17 mouse cellular contexts compared by ENCODE assay signal in genomic region chr6:17316294-17317166, GRCm38 (mm10). TPM values are rescaled to one million over a fixed set of nuclear protein-coding genes. Genes with fewer than 3 reads are reported as not detected.
DNase-seq lines count a peak whose midpoint lies in the region; ATAC-seq lines count a peak whose summit lies in the region.
"Had no signal": no experiment of that assay in that cellular context is flagged by ENCODE, and none has a peak within 500 bp of the region (broad histone marks: within the 10 kb centered on the region; RNA-seq: fewer than 3 reads in every experiment).

No protein-coding gene starts in this region.

- 63% methylated on average over 15 of the region's 15 CpGs for WGBS in kidney, embryonic 15.5 days
- WGBS in limb, embryonic 10.5 days: 76% methylated on average over 15 of the region's 15 CpGs

- DNase-seq in frontal cortex, postnatal 14 days (ENCODE audit: low spot score in 2 of 2): no peak
- DNase-seq in kidney, adult 18-20 months: no peak
- no peak for DNase-seq in limb, embryonic 10.5 days (ENCODE audit: low spot score)
- no peak for DNase-seq in left cerebral cortex, adult 11 months (ENCODE audit: low spot score)
- DNase-seq in cerebellum, adult 18-20 months: no peak
- DNase-seq: B cell, adult 2 months; cerebellum, adult 9-11 months; liver, embryonic 13.5 days; thymus, postnatal 25 days had no signal

- H3K9me3 ChIP-seq in kidney, embryonic 15.5 days (replicated peaks): no peaks in the 10 kb centered on the region
- no peaks in the 10 kb centered on the region for H3K9me3 ChIP-seq in limb, embryonic 10.5 days (replicated peaks)
- H3K9me3 ChIP-seq: G1E; liver, embryonic 13.5 days; neural tube, embryonic 12.5 days had no signal

- H3K4me2 ChIP-seq in kidney, embryonic 15.5 days: no peak overlapping the region
- H3K4me2 ChIP-seq: liver, embryonic 13.5 days; neural tube, embryonic 12.5 days had no signal

- H3K27ac ChIP-seq in kidney, embryonic 15.5 days: peak overlapping the region; percentile 71
- H3K27ac ChIP-seq in brown adipose tissue, adult 24 weeks (replicated peaks; ENCODE audit: low read depth, low read length): peak overlapping the region; percentile 95
- H3K27ac ChIP-seq in limb, embryonic 10.5 days: 0 out of 2 replicates have a peak overlapping the region, but pooled peaks have one; percentile 21
- H3K27ac ChIP-seq: left cerebral cortex, adult 2 months; liver, embryonic 13.5 days; neural tube, embryonic 12.5 days had no signal

- H3K4me3 ChIP-seq in kidney, embryonic 15.5 days (replicated peaks): no peak overlapping the region
- peak overlapping the region; percentile 23 for H3K4me3 ChIP-seq in brown adipose tissue, adult 24 weeks (ENCODE audit: insufficient read depth, low read depth, low read length)
- no peak overlapping the region for H3K4me3 ChIP-seq in limb, embryonic 10.5 days
- H3K4me3 ChIP-seq: left cerebral cortex, adult 2 months; liver, embryonic 13.5 days; neural tube, embryonic 12.5 days had no signal

- no peaks in the 10 kb centered on the region for H3K36me3 ChIP-seq in kidney, embryonic 15.5 days
- no peaks in the 10 kb centered on the region for H3K36me3 ChIP-seq in limb, embryonic 10.5 days
- H3K36me3 ChIP-seq: G1E; liver, embryonic 13.5 days; neural tube, embryonic 12.5 days had no signal

- H3K27me3 ChIP-seq in kidney, embryonic 15.5 days: no peaks in the 10 kb centered on the region
- no peaks in the 10 kb centered on the region for H3K27me3 ChIP-seq in limb, embryonic 10.5 days (ENCODE audit: low read depth, poor library complexity, severe bottlenecking)
- H3K27me3 ChIP-seq: liver, embryonic 13.5 days; neural tube, embryonic 12.5 days had no signal

- no peak overlapping the region for H3K9ac ChIP-seq in kidney, embryonic 15.5 days
- H3K9ac ChIP-seq: liver, embryonic 13.5 days; neural tube, embryonic 12.5 days had no signal

- peak; percentile 85 for ATAC-seq in frontal cortex, adult (ENCODE audit: low TSS enrichment)
- ATAC-seq in kidney, embryonic 15.5 days (replicated peaks; ENCODE audit: low FRiP score): peak; percentile 56
- ATAC-seq: activated CD4-positive, CD25-positive, alpha-beta regulatory T cell, adult 4 months; hindbrain, embryonic 16.5 days had no signal

- H3K4me1 ChIP-seq in kidney, embryonic 15.5 days: peaks cover 21% of the 10 kb centered on the region
- peaks cover 32% of the 10 kb centered on the region for H3K4me1 ChIP-seq in brown adipose tissue, adult 24 weeks (ENCODE audit: control insufficient read depth, insufficient read depth, insufficient read length, low read length)
- peaks cover 5% of the 10 kb centered on the region for H3K4me1 ChIP-seq in limb, embryonic 10.5 days
- H3K4me1 ChIP-seq: liver, embryonic 13.5 days; neural tube, embryonic 12.5 days had no signal

RNA-seq across cellular contexts. Expression of gene Cav1, which starts 10.4 kb away (rescaled TPM):
- polyA plus RNA-seq in kidney, embryonic 15.5 days (2015; fragmentation: Nextera tagmentation; extraction: Ambion mirVana): 77.9 and 98.7 TPM in 2 replicates
- polyA plus RNA-seq in brown adipose tissue, adult 24 weeks (2012; ENCODE audit: insufficient read depth, insufficient read length, missing spikeins): 735 and 867 TPM in 2 replicates
- 15.3 and 22.4 TPM in 2 replicates for polyA plus RNA-seq in limb, embryonic 10.5 days (2016; fragmentation: Nextera tagmentation; extraction: Ambion mirVana)
- polyA plus RNA-seq: activated CD4-positive, CD25-positive, alpha-beta regulatory T cell, adult 4 months; G1E had no signal

RNA-seq across cellular contexts. Expression of gene Cav2, which starts 35.5 kb away (rescaled TPM):
- 32.2 and 32.3 TPM in 2 replicates for polyA plus RNA-seq in kidney, embryonic 15.5 days (2015; fragmentation: Nextera tagmentation; extraction: Ambion mirVana)
- polyA plus RNA-seq in brown adipose tissue, adult 24 weeks (2012; ENCODE audit: insufficient read depth, insufficient read length, missing spikeins): 223 and 244 TPM in 2 replicates
- 4.9 and 7.5 TPM in 2 replicates for polyA plus RNA-seq in limb, embryonic 10.5 days (2016; fragmentation: Nextera tagmentation; extraction: Ambion mirVana)
- polyA plus RNA-seq: G1E had no signal

Comparison
In these comparisons a context has a peak if more than half of its experiments do, and no peak if none do; other contexts are left out.
1. H3K27ac ChIP-seq: peak in every context shown above with its lines; median percentile 95 in brown adipose tissue, adult 24 weeks; 71 in kidney, embryonic 15.5 days; 21 in limb, embryonic 10.5 days.